Mouse (Mus musculus) limb, embryonic 12.5 days (tissue): ENCODE results near the gene Axin1. TPM values are rescaled to one million over a fixed set of nuclear protein-coding genes. Genes with fewer than 3 reads are reported as not detected.
"Not testable (repeated sequence)": the region's sequence is repeated elsewhere in the genome, so short reads cannot be mapped to it uniquely, and the experiment has no call there.

Experiments
- ATAC-seq: fragments of 200-750 bp; cut with Nextera tagmentation; 2 replicates; pipeline ENCODE4 v1.8.0; 2017; ENCODE audit warnings: low read depth, moderate TSS enrichment; ENCODE audit not compliant: insufficient number of reproducible peaks, insufficient read depth, low FRiP score, low TSS enrichment
- H3K27ac ChIP-seq: fragments of 300-500 bp; sonication (generic); 2 replicates; pipeline ENCODE4 v1.5.1; 2016; ENCODE audit warnings: mild to moderate bottlenecking, moderate library complexity
- H3K27me3 ChIP-seq: fragments of 300-500 bp; sonication (generic); 2 replicates; pipeline ENCODE4 v1.6.1; 2016; ENCODE audit warnings: mild to moderate bottlenecking, moderate library complexity
- H3K36me3 ChIP-seq: fragments of 300-500 bp; sonication (generic); 2 replicates; pipeline ENCODE4 v1.6.1; 2016; ENCODE audit warnings: mild to moderate bottlenecking, moderate library complexity
- H3K4me1 ChIP-seq: fragments of 300-500 bp; sonication (generic); replicated peaks from 2 replicates; pipeline ENCODE4 v1.6.1; 2016
- H3K4me2 ChIP-seq: fragments of 300-500 bp; sonication (generic); 2 replicates; pipeline ENCODE4 v1.6.1; 2016; ENCODE audit warnings: mild to moderate bottlenecking, moderate library complexity
- H3K4me3 ChIP-seq: fragments of 300-500 bp; sonication (generic); replicated peaks from 2 replicates; pipeline ENCODE4 v1.5.1; 2016; ENCODE audit warnings: mild to moderate bottlenecking
- H3K9ac ChIP-seq: fragments of 300-500 bp; sonication (generic); replicated peaks from 2 replicates; pipeline ENCODE4 v1.6.1; 2016; ENCODE audit warnings: mild to moderate bottlenecking, moderate library complexity
- H3K9me3 ChIP-seq: fragments of 300-500 bp; sonication (generic); 2 replicates; pipeline ENCODE4 v1.6.1; 2016; ENCODE audit warnings: mild to moderate bottlenecking, moderate library complexity
- WGBS: fragments of 180-500 bp; shearing (Covaris S2); methylation state at CpG from one replicate; pipeline ENCODE4 v1.1.7; 2016; 5-methylcytosine and 5-hydroxymethylcytosine counted together
- polyA plus RNA-seq: library from polyadenylated mRNA; unstranded; fragments of >200 nt; fragmentation: Nextera tagmentation; extraction: Ambion mirVana; gene quantifications from 2 replicates; pipeline ENCODE4 v1.2.1, GENCODE M21; 2016

Axin1 gene
- polyA plus RNA-seq, 1 experiment from 2014 or later, result 28.3 TPM

DNA sequence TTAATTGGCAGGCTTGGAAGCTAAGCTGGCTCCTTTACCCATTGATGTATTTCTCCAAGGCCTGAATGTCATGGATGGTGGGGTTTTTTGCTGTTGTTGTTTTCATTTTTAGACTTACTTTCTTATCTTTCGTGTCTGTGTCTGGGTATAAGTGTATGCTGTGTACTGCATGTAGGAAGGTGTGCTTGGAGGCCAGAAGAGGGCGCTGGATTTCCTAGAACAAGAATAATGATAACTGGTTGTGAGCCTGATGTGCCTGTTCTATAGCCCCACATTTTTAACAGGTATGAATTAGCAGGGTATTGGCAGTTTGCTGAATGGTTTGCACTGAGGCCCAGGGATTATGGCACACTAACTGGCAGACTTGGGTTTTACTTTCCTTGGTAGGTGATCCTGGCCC, 10.6 kb downstream of the Axin1 start:
- Histone ChIP-seq H3K9me3 (no peaks in the 10 kb centered on the region), H3K4me2 (no peak overlapping the region), H3K4me1 (no peaks in the 10 kb centered on the region), H3K27ac (no peak overlapping the region), H3K9ac (no peak overlapping the region), H3K36me3 (peaks cover 91% of the 10 kb centered on the region), H3K4me3 (no peak overlapping the region), H3K27me3 (no peaks in the 10 kb centered on the region)
- ATAC-seq, result no peak
- 82% methylated on average over 2 of the region's 2 CpGs for WGBS

DNA sequence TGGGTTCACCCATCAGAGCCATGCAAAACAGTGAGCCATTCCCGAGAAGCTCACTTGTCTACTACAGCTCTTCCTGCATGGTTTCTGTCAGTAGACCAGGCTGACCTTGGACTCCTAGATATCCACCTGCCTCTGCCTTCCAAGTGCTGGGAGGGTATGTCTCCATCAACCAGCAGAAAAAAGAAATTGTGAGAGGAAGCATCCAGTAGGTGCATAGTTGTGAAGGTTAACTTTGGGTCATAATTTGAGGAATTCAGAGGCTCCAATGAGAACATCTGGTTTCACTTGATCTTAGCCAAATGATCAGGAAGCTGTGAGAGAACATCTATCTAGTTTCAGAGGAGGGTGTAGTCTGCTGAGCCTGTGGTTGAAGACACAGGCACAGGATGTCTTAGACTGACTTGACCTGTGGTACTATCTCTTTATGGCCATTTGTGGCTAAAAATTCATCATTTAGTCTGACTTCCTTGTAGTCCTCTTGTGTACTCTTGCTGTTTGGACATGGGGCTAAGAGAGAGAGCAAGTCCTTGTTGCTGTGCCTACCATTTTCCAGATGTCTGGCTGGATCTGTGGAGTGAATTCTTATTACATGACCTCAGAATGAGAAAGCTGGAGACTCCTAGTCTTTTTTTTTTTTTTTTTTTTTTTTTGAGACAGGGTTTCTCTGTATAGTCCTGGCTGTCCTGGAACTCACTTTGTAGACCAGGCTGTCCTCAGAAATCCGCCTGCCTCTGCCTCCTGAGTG, 13.6 kb downstream of the Axin1 start:
- Histone ChIP-seq H3K9ac (no peak overlapping the region), H3K27ac (no peak overlapping the region), H3K36me3 (peaks cover 80% of the 10 kb centered on the region), H3K27me3 (no peaks in the 10 kb centered on the region), H3K4me1 (no peaks in the 10 kb centered on the region), H3K9me3 (no peaks in the 10 kb centered on the region), H3K4me2 (no peak overlapping the region), H3K4me3 (no peak overlapping the region)
- WGBS, result 96% methylated on average over 2 of the region's 2 CpGs
- no peak for ATAC-seq

DNA sequence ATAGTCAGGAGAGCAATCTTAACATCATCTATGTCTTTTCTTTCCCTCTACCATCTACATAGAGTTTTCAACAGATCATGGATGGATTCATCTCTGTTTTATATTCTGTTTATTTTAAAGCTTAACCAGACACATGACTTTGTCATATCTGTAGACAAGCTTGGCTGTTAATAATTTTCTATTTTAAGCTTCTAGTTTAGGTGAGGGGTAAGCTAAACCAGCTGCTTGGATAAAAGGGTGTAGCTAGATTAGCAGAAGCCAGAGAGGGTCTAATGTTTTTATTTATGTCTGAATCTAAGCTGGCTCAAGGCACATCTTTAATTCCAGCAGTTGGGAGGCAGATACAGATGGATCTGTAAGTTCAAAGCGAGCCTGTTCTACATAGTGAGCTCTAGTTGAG, 24.2 kb downstream of the Axin1 start:
- H3K9ac ChIP-seq, result no peak overlapping the region
- no peaks in the 10 kb centered on the region for H3K4me1 ChIP-seq
- H3K9me3 ChIP-seq, result no peaks in the 10 kb centered on the region
- peaks cover 30% of the 10 kb centered on the region; the same call in 1 of the 2 replicates for H3K36me3 ChIP-seq
- H3K4me2 ChIP-seq, result no peak overlapping the region
- H3K27ac ChIP-seq, result no peak overlapping the region
- H3K4me3 ChIP-seq, result no peak overlapping the region
- 92% methylated on average over 1 of the region's 1 CpGs for WGBS
- ATAC-seq, result no peak
- no peaks in the 10 kb centered on the region for H3K27me3 ChIP-seq

DNA sequence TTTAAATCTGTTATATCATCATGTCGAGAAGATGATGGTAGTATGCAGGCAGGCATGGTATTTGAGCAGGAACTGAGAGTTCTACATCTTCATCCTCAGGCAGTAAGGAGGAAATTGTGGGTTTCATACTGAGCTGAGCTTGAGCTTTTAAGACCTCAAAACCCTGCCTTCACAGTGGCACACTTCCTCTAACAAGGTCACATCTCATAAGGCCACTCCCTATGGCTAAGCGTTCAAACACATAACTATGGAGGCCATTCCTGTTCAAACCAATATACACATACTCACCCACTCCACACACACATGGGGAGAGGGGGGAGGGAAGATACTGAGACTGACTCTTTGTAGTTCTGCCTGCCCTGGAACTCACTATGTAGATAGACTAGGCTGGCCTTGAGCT, 29.6 kb downstream of the Axin1 start:
- Histone ChIP-seq H3K36me3 (peaks cover 24% of the 10 kb centered on the region), H3K27ac (no peak overlapping the region), H3K27me3 (no peaks in the 10 kb centered on the region), H3K4me3 (no peak overlapping the region), H3K9me3 (no peaks in the 10 kb centered on the region), H3K4me2 (no peak overlapping the region), H3K9ac (no peak overlapping the region), H3K4me1 (no peaks in the 10 kb centered on the region)
- WGBS, result 90% methylated on average over 2 of the region's 2 CpGs
- ATAC-seq, result no peak

- H3K36me3 ChIP-seq, result peaks cover 56% of the 10 kb centered on the region
- not testable (repeated sequence) for H3K9ac ChIP-seq, H3K4me3 ChIP-seq, H3K27ac ChIP-seq, H3K27me3 ChIP-seq, H3K9me3 ChIP-seq, H3K4me2 ChIP-seq, ATAC-seq, H3K4me1 ChIP-seq
- WGBS, result 84% methylated on average over 2 of the region's 2 CpGs
Measured at GRCm38 (mm10) chr17:26175248-26175647, 36.8 kb downstream of the Axin1 start.

DNA sequence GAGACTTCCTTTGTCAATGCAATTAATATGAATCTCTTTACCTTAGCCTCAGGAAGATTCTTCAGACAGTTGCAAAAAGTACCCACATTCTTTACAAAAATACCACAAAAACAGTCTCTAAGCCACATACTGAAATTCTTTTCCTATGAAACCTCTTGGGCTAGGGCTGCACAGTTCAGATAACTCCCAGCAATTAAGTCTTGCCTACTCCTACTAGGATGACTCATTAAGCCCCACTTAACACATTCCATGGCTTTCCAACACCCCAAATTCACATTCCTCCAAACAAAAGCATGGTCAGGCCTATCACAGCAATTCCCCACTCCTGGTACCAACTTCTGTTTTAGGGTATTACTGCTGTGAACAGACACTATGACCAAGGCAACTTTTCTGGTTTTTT, 40.1 kb downstream of the Axin1 start:
- H3K4me1 ChIP-seq, result no peaks in the 10 kb centered on the region
- H3K9me3 ChIP-seq, result peaks cover 3% of the 10 kb centered on the region; the same call in 1 of the 2 replicates
- no peak overlapping the region for H3K4me2 ChIP-seq
- H3K36me3 ChIP-seq, result peaks cover 72% of the 10 kb centered on the region
- H3K27ac ChIP-seq, result no peak overlapping the region
- H3K9ac ChIP-seq, result no peak overlapping the region
- ATAC-seq, result no peak
- no peaks in the 10 kb centered on the region for H3K27me3 ChIP-seq
- H3K4me3 ChIP-seq, result no peak overlapping the region

DNA sequence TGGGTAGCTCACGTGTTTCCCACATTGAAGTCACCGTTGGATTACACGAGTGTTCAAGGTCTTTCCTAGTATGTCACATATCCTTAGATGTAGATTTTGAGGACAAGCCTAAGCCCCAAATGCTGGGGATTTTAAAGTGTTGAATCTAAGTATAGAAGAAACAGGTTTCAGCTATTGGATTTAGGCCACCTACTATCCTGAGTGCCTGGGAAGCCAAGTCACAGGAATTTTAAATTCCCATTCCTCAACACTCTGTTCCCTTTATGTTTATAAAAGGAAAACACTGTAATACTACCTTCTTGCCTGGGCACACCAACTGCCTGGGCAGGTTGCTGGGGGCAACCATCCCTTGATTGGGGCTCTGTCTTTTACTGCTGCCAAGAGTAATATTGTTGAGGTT, 42.7 kb downstream of the Axin1 start:
- peaks cover 75% of the 10 kb centered on the region for H3K36me3 ChIP-seq
- no peak overlapping the region for H3K9ac ChIP-seq
- ATAC-seq, result no peak
- 97% methylated on average over 3 of the region's 3 CpGs for whole genome bisulfite sequencing
- no peak overlapping the region for H3K27ac ChIP-seq
- H3K9me3 ChIP-seq, result peaks cover 3% of the 10 kb centered on the region; the same call in 1 of the 2 replicates
- H3K4me2 ChIP-seq, result no peak overlapping the region
- H3K4me1 ChIP-seq, result no peaks in the 10 kb centered on the region
- no peak overlapping the region for H3K4me3 ChIP-seq
- H3K27me3 ChIP-seq, result no peaks in the 10 kb centered on the region

GRCm38 (mm10) chr17:26187592-26187991, 49.1 kb downstream of the Axin1 start:
- Histone ChIP-seq H3K4me2 (no peak overlapping the region), H3K4me3 (no peak overlapping the region), H3K9ac (no peak overlapping the region), H3K4me1 (no peaks in the 10 kb centered on the region), H3K36me3 (peaks cover 99% of the 10 kb centered on the region), H3K9me3 (no peaks in the 10 kb centered on the region), H3K27me3 (no peaks in the 10 kb centered on the region), H3K27ac (no peak overlapping the region)
- WGBS, result 96% methylated on average over 5 of the region's 5 CpGs
- ATAC-seq, result no peak

GRCm38 (mm10) chr17:26188091-26188805, 49.8 kb downstream of the Axin1 start:
- 95% methylated on average over 11 of the region's 11 CpGs for WGBS
- ATAC-seq, result no peak
- Histone ChIP-seq H3K9me3 (no peaks in the 10 kb centered on the region), H3K4me1 (no peaks in the 10 kb centered on the region), H3K9ac (no peak overlapping the region), H3K36me3 (peaks cover 99% of the 10 kb centered on the region), H3K27me3 (no peaks in the 10 kb centered on the region), H3K4me2 (no peak overlapping the region), H3K4me3 (no peak overlapping the region), H3K27ac (no peak overlapping the region)

DNA sequence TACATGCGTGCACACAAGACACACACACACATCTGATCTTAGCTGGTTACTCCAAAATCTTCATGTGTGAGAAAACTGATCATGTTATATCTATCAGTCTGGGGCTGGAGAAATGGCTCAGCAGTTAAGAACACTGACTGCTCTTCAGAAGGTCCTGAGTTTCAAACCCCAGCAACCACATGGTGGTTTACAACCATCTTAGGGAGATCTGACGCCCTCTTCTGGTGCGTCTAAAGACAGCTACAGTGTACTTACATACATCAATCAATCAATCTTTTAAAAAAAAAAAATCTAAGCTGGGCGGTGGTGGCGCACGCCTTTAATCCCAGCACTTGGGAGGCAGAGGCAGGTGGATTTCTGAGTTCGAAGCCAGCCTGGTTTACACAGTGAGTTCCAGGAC, 53.0 kb downstream of the Axin1 start:
- H3K9me3 ChIP-seq, H3K27ac ChIP-seq, H3K4me3 ChIP-seq, H3K27me3 ChIP-seq, H3K4me2 ChIP-seq, ATAC-seq, H3K4me1 ChIP-seq, H3K9ac ChIP-seq: not testable (repeated sequence)
- H3K36me3 ChIP-seq, result peaks cover 100% of the 10 kb centered on the region
- 89% methylated on average over 7 of the region's 7 CpGs for WGBS

DNA sequence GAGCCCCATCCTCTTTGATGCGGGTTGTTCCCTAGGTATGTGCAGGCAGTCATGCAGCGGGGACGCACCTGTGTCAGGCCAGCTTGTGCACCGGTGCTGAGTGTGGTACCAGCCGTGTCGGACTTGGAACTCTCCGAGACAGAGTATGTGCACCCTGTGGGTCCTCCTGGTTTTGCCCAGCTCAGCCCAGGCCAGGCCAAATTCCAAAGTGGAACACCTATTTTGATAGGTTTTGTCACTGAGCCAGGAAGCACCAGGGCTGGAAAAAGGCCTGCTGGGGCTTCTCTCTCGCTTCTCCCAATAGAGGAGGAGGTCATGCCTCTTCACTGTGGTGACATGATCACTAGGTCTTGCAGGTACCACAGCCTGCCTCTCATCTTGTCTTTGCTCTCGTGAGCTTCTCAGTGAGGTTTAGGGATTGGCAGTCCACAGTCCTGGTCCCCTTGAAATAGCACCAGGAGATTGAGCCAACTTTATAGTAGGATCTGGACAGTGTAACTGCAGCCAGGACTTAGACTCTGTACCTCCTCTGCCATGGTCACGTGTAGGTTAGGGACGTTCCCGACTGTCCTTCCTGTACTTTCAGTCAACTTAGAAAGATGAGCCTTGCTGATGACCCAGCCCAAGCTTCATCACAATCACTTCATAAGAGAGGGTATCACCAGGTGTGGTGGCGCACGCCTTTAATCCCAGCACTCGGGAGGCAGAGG, 54.1 kb downstream of the Axin1 start:
- no peak overlapping the region for H3K4me3 ChIP-seq
- ATAC-seq, result no peak
- no peaks in the 10 kb centered on the region for H3K4me1 ChIP-seq
- H3K36me3 ChIP-seq, result peaks cover 100% of the 10 kb centered on the region
- H3K27ac ChIP-seq, result no peak overlapping the region
- no peaks in the 10 kb centered on the region for H3K9me3 ChIP-seq
- 94% methylated on average over 15 of the region's 15 CpGs for WGBS
- H3K9ac ChIP-seq, result no peak overlapping the region
- 0 out of 2 replicates have a peak, but pooled peaks cover under 1% of the 10 kb centered on the region for H3K27me3 ChIP-seq
- no peak overlapping the region for H3K4me2 ChIP-seq
